Mouse (Mus musculus) hindbrain, embryonic 16.5 days (tissue): ENCODE results near the gene Chrm3. TPM values are rescaled to one million over a fixed set of nuclear protein-coding genes. Genes with fewer than 3 reads are reported as not detected.
A peak's percentile ranks its signal among the peaks of the same experiment; 100 is the strongest.

Experiments used
- ATAC-seq: fragments of 200-750 bp; cut with Nextera tagmentation; 2 replicates; pipeline ENCODE4 v1.8.0; 2017; ENCODE audit warnings: moderate TSS enrichment, moderate library complexity
- H3K27ac ChIP-seq: fragments of 300-500 bp; sonication (generic); 2 replicates; pipeline ENCODE4 v1.5.1; 2014; ENCODE audit warnings: low read depth, mild to moderate bottlenecking, control low read depth, low read length, moderate library complexity
- H3K27me3 ChIP-seq: fragments of 300-500 bp; sonication (generic); replicated peaks from 2 replicates; pipeline ENCODE4 v1.6.1; 2014; ENCODE audit warnings: low read length; ENCODE audit not compliant: control insufficient read depth, insufficient read depth
- H3K36me3 ChIP-seq: fragments of 300-500 bp; sonication (generic); 2 replicates; pipeline ENCODE4 v1.6.1; 2014; ENCODE audit warnings: mild to moderate bottlenecking, low read length, moderate library complexity, mixed read lengths; ENCODE audit not compliant: control insufficient read depth, insufficient read depth
- H3K4me1 ChIP-seq: fragments of 300-500 bp; sonication (generic); 2 replicates; pipeline ENCODE4 v1.6.1; 2014; ENCODE audit warnings: low read depth, low read length; ENCODE audit not compliant: control insufficient read depth, insufficient read depth
- H3K4me2 ChIP-seq: fragments of 300-500 bp; sonication (generic); 2 replicates; pipeline ENCODE4 v1.6.1; 2014; ENCODE audit warnings: mild to moderate bottlenecking, low read length, control low read depth, moderate library complexity
- H3K4me3 ChIP-seq: fragments of 300-500 bp; sonication (generic); 2 replicates; pipeline ENCODE4 v1.5.1; 2014; ENCODE audit warnings: mild to moderate bottlenecking, low read length, control low read depth, moderate library complexity
- H3K9ac ChIP-seq: fragments of 300-500 bp; sonication (generic); 2 replicates; pipeline ENCODE4 v1.6.1; 2014; ENCODE audit warnings: low read depth, mild to moderate bottlenecking, control low read depth, low read length, moderate library complexity
- H3K9me3 ChIP-seq: fragments of 300-500 bp; sonication (generic); 2 replicates; pipeline ENCODE4 v1.6.1; 2014; ENCODE audit warnings: mild to moderate bottlenecking, low read length, moderate library complexity; ENCODE audit not compliant: control insufficient read depth
- WGBS: fragments of 180-500 bp; shearing (Covaris S2); extraction: QIAGEN DNeasy Blood & Tissue Kit; methylation state at CpG from one replicate; pipeline ENCODE4 v1.1.7; 2014; 5-methylcytosine and 5-hydroxymethylcytosine counted together
- polyA plus RNA-seq: library from polyadenylated mRNA; unstranded; fragments of >200 nt; fragmentation: Nextera tagmentation; extraction: Ambion mirVana; gene quantifications from 2 replicates; pipeline ENCODE4 v1.2.1, GENCODE M21; 2015

Chrm3 gene
- polyA plus RNA-seq, 1 experiment from 2014 or later, result 4.2 TPM

- ATAC-seq, result no peak
- no peaks in the 10 kb centered on the region for H3K27me3 ChIP-seq
- 87% methylated on average over 4 of the region's 4 CpGs for WGBS
Observed at GRCm38 (mm10) chr13:10138878-10139277, 221.8 kb downstream of the Chrm3 start.

GRCm38 (mm10) chr13:10131064-10131463 lies 229.6 kb downstream of the Chrm3 start:
- H3K27me3 ChIP-seq, result no peaks in the 10 kb centered on the region
- 81% methylated on average over 2 of the region's 2 CpGs for WGBS
- no peak overlapping the region for H3K9ac ChIP-seq
- no peak overlapping the region for H3K27ac ChIP-seq
- no peak overlapping the region for H3K4me3 ChIP-seq
- no peak overlapping the region for H3K4me2 ChIP-seq
- H3K4me1 ChIP-seq, result no peaks in the 10 kb centered on the region
- no peak for ATAC-seq
- H3K9me3 ChIP-seq, result no peaks in the 10 kb centered on the region
- H3K36me3 ChIP-seq, result no peaks in the 10 kb centered on the region

More at GRCm38 (mm10) chr13:10138878-10139277, 221.8 kb downstream of the Chrm3 start:
- Histone ChIP-seq H3K4me1 (no peaks in the 10 kb centered on the region), H3K4me3 (no peak overlapping the region), H3K27ac (no peak overlapping the region), H3K9ac (no peak overlapping the region), H3K9me3 (no peaks in the 10 kb centered on the region), H3K4me2 (no peak overlapping the region), H3K36me3 (no peaks in the 10 kb centered on the region)

- Histone ChIP-seq H3K9ac (no peak overlapping the region), H3K4me1 (no peaks in the 10 kb centered on the region), H3K36me3 (no peaks in the 10 kb centered on the region), H3K4me3 (no peak overlapping the region), H3K27ac (no peak overlapping the region), H3K9me3 (no peaks in the 10 kb centered on the region), H3K27me3 (no peaks in the 10 kb centered on the region), H3K4me2 (no peak overlapping the region)
- no peak for ATAC-seq
- 80% methylated on average over 2 of the region's 2 CpGs for WGBS
Observed at GRCm38 (mm10) chr13:10112211-10112610, 248.4 kb downstream of the Chrm3 start.

GRCm38 (mm10) chr13:10109542-10109941 lies 251.1 kb downstream of the Chrm3 start:
- no peak for ATAC-seq
- Histone ChIP-seq H3K9ac (no peak overlapping the region), H3K9me3 (no peaks in the 10 kb centered on the region), H3K36me3 (no peaks in the 10 kb centered on the region), H3K27me3 (no peaks in the 10 kb centered on the region), H3K27ac (no peak overlapping the region), H3K4me3 (no peak overlapping the region), H3K4me2 (no peak overlapping the region), H3K4me1 (no peaks in the 10 kb centered on the region)
- 38% methylated on average over 1 of the region's 1 CpGs for WGBS

GRCm38 (mm10) chr13:10107331-10107730 lies 253.3 kb downstream of the Chrm3 start:
- WGBS, result 85% methylated on average over 7 of the region's 7 CpGs
- no peak overlapping the region for H3K4me2 ChIP-seq
- no peak for ATAC-seq
- no peaks in the 10 kb centered on the region for H3K4me1 ChIP-seq
- H3K27ac ChIP-seq, result no peak overlapping the region
- no peaks in the 10 kb centered on the region for H3K27me3 ChIP-seq
- H3K9me3 ChIP-seq, result no peaks in the 10 kb centered on the region
- H3K9ac ChIP-seq, result no peak overlapping the region
- no peak overlapping the region for H3K4me3 ChIP-seq
- H3K36me3 ChIP-seq, result no peaks in the 10 kb centered on the region

GRCm38 (mm10) chr13:10090778-10091177 lies 269.9 kb downstream of the Chrm3 start:
- Histone ChIP-seq H3K27ac (no peak overlapping the region), H3K36me3 (no peaks in the 10 kb centered on the region), H3K4me3 (no peak overlapping the region), H3K9me3 (no peaks in the 10 kb centered on the region), H3K9ac (no peak overlapping the region), H3K27me3 (no peaks in the 10 kb centered on the region), H3K4me2 (no peak overlapping the region), H3K4me1 (no peaks in the 10 kb centered on the region)
- ATAC-seq, result no peak
- 82% methylated on average over 4 of the region's 4 CpGs for WGBS

GRCm38 (mm10) chr13:10086336-10086735 lies 274.3 kb downstream of the Chrm3 start:
- H3K36me3 ChIP-seq, result no peaks in the 10 kb centered on the region
- H3K27me3 ChIP-seq, result no peaks in the 10 kb centered on the region
- no peak overlapping the region for H3K27ac ChIP-seq
- H3K9me3 ChIP-seq, result no peaks in the 10 kb centered on the region
- H3K4me3 ChIP-seq, result no peak overlapping the region
- H3K4me2 ChIP-seq, result no peak overlapping the region
- H3K4me1 ChIP-seq, result no peaks in the 10 kb centered on the region
- no peak overlapping the region for H3K9ac ChIP-seq
- no peak; the same call in 1 of the 2 replicates for ATAC-seq
- whole genome bisulfite sequencing, result 74% methylated on average over 6 of the region's 6 CpGs

- no peak for ATAC-seq
- 88% methylated on average over 6 of the region's 6 CpGs for WGBS
- Histone ChIP-seq H3K9me3 (no peaks in the 10 kb centered on the region), H3K4me1 (no peaks in the 10 kb centered on the region), H3K4me3 (no peak overlapping the region), H3K27me3 (no peaks in the 10 kb centered on the region), H3K9ac (no peak overlapping the region), H3K27ac (no peak overlapping the region), H3K36me3 (no peaks in the 10 kb centered on the region), H3K4me2 (no peak overlapping the region)
Observed at GRCm38 (mm10) chr13:10081896-10082426, 278.7 kb downstream of the Chrm3 start.

GRCm38 (mm10) chr13:10071165-10071564 lies 289.5 kb downstream of the Chrm3 start:
- no peaks in the 10 kb centered on the region for H3K36me3 ChIP-seq
- H3K9ac ChIP-seq, result no peak overlapping the region
- no peaks in the 10 kb centered on the region for H3K9me3 ChIP-seq
- H3K27me3 ChIP-seq, result no peaks in the 10 kb centered on the region
- peak; percentile 88 for ATAC-seq
- no peaks in the 10 kb centered on the region; the same call in 1 of the 2 replicates for H3K4me1 ChIP-seq
- WGBS, result 20% methylated on average over 5 of the region's 5 CpGs
- no peak overlapping the region for H3K27ac ChIP-seq
- no peak overlapping the region for H3K4me3 ChIP-seq
- H3K4me2 ChIP-seq, result no peak overlapping the region
